Mouse (Mus musculus) 3T3-L1 (cell line): ENCODE measurements around the gene Sgk1.
A peak's percentile ranks its signal among the peaks of the same experiment; 100 is the strongest.

ENCODE experiments used
- DNase-seq: peaks from one replicate; pipeline ENCODE4 v3.0.0-alpha.2; 2015; ENCODE audit warnings: low read depth, low spot score

Gene Sgk1

GRCm38 (mm10) chr10:21882184-21883081 is at the start of gene Sgk1:
Sgk1 (plus strand) TSS chr10:21882184.
- DNase-seq = no peak

- DNase-seq = no peak
Observed at GRCm38 (mm10) chr10:21832282-21832681, 49.7 kb upstream of the Sgk1 start.

- peak; percentile 96 for DNase-seq
Observed at GRCm38 (mm10) chr10:21833757-21834156, 48.2 kb upstream of the Sgk1 start.

GRCm38 (mm10) chr10:21835077-21835476 is 46.9 kb upstream of the Sgk1 start:
- DNase-seq = no peak

GRCm38 (mm10) chr10:21839248-21840155 is 42.5 kb upstream of the Sgk1 start:
- DNase-seq = peak; percentile 86

- DNase-seq = no peak
Observed at GRCm38 (mm10) chr10:21843326-21843725, 38.7 kb upstream of the Sgk1 start.

GRCm38 (mm10) chr10:21843861-21844260 is 38.1 kb upstream of the Sgk1 start:
- DNase-seq = no peak

GRCm38 (mm10) chr10:21844391-21844790 is 37.6 kb upstream of the Sgk1 start:
- DNase-seq = no peak

- no peak for DNase-seq
Observed at GRCm38 (mm10) chr10:21845601-21846282, 36.2 kb upstream of the Sgk1 start.

GRCm38 (mm10) chr10:21846366-21846765 is 35.6 kb upstream of the Sgk1 start:
- DNase-seq = no peak

GRCm38 (mm10) chr10:21847026-21847820 is 34.8 kb upstream of the Sgk1 start:
- DNase-seq = no peak

- DNase-seq = no peak
Observed at GRCm38 (mm10) chr10:21847931-21848670, 33.9 kb upstream of the Sgk1 start.

GRCm38 (mm10) chr10:21849251-21849650 is 32.7 kb upstream of the Sgk1 start:
- DNase-seq = no peak

- no peak for DNase-seq
Observed at GRCm38 (mm10) chr10:21850330-21850729, 31.7 kb upstream of the Sgk1 start.

GRCm38 (mm10) chr10:21853122-21853521 is 28.9 kb upstream of the Sgk1 start:
- no peak for DNase-seq

- DNase-seq = peak; percentile 59
Observed at GRCm38 (mm10) chr10:21853566-21854328, 28.2 kb upstream of the Sgk1 start.

GRCm38 (mm10) chr10:21855338-21855737 is 26.6 kb upstream of the Sgk1 start:
- no peak for DNase-seq

- DNase-seq = no peak
Observed at GRCm38 (mm10) chr10:21857676-21858075, 24.3 kb upstream of the Sgk1 start.

- DNase-seq = no peak
Observed at GRCm38 (mm10) chr10:21858437-21858974, 23.5 kb upstream of the Sgk1 start.
